Mouse (Mus musculus): ENCODE measurements around the gene Pde11a. TPM values are rescaled to one million over a fixed set of nuclear protein-coding genes. Genes with fewer than 3 reads are reported as not detected.
A peak's percentile ranks its signal among the peaks of the same experiment; 100 is the strongest.

Gene Pde11a
- polyA plus RNA-seq (2012; rRNA removed) = 0.03 and 0.07 TPM in 2 replicates

- DNase-seq (ENCODE audit: low spot score) = no peak
Observed at GRCm38 (mm10) chr2:76338215-76339156, at the start of gene Pde11a. Gene Pde11a (minus strand): TSS chr2:76338774.

DNA sequence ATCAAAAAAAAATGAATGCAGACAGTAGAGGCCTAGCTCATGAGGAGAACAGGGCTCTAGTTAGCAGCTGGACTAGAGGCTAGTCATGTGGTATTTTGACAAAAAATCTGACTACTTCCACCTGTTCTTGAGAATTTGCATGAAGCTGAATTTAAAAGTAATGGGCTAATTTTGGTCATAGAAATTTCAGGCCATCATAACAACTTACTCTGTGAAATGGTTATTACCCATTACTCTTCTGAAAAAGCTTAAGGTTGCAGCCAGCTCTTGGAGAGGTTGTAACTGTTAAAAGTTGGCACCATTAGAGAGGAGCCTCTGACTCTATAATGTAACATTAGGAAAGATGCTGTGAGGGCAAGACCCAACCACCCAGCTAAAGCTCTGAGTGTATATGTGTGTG lies 48.0 kb upstream of the Pde11a start:
- no peak for DNase-seq (ENCODE audit: low spot score)

DNA sequence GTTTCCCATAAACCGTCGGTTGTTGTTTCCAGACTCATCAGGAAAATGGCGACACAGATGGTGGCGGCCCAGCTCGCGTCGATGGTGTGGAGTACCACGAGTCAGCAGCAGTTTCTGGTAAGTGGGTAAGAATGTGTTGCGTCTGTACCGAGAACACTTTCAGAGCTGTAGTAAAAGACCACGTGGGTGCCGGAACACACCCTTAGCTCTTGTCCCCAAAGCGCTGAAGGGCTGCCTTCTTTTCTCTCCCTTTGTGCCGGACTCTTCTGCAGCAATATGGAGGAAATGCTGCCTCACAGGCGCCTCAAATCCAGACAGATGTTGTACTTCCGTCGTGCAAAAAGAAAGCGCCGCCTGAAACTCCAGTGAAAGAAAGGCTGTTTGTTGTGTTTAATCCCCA lies 40.1 kb upstream of the Pde11a start:
- DNase-seq (ENCODE audit: low spot score) = no peak

- DNase-seq (ENCODE audit: low spot score) = no peak
Observed at GRCm38 (mm10) chr2:76374544-76375206, 36.1 kb upstream of the Pde11a start.

DNA sequence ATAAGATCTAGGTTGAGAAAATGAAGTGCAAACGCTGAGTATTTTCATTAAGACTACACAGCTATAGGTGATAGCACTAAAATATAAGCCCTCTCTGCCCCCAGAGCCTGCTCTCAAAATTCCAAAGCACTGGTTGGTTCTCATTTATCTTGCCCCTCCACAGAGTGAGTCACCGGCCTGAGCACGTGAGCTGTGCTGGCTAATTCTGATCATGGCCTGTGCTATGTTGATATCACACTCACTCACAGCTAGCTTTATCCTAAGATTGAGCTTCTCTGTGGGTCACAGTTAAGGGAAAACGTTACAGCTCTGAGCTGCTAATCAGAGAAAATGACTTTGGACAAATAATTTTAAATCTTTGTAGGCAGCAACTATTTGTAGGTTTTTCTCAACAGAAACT lies 33.7 kb upstream of the Pde11a start:
- no peak for DNase-seq (ENCODE audit: low spot score)

DNA sequence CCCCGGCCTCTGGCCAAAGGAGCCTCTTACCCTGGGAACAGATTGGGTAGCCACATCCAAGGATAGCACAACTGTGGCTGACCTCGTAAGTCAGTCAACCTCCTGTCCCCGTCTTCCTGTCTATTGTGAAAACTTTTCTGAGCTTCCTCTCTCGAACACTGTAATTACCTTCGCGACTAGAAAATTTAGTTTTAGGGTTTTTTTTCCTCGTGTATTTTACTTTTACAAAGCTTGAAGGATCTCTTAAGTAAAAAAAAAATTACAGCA lies 32.0 kb upstream of the Pde11a start:
- no peak for DNase-seq (ENCODE audit: low spot score)

DNA sequence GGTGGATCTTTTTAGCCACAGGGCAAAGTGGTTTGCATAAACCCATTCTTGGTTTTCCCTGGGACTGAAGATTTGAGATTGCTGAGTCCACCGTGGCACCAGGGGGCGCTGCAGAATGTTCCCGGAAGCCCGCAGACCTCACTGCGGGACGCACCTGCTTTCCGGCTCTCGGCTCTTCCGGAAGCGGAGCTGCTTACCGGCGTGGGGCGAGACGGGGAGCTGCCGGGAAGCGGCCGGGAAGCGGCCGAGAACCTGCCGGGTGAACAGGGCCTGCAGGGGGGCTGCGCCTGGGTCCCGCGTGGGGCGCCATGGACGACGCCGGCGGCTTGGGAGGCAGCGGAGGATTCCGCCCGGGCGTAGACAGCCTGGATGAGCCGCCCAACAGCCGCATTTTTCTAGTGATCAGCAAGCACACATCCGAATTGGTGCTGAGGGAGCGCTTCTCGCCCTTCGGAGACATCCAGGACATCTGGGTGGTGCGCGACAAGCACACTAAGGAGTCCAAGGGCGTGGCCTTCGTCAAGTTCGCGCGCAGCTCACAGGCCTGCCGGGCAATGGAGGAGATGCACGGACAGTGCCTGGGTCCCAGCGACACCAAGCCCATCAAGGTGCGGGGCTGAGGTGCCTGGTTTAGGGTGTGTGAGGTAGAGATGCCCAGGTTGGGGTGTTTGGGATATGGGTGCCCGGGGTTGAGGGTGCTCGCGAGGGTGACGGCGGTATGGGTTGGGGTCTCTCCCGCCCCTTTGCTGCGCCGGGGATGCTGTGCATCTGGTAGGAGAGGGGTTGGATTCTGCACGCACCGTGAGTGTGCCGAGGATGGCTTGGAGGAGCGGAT lies 31.5 kb upstream of the Pde11a start, which contains the start of gene Rbm45:
Rbm45 (plus strand) TSS at position 164 of the 835 bp plus-strand sequence.
- DNase-seq (ENCODE audit: low spot score) = peak; percentile 81

DNA sequence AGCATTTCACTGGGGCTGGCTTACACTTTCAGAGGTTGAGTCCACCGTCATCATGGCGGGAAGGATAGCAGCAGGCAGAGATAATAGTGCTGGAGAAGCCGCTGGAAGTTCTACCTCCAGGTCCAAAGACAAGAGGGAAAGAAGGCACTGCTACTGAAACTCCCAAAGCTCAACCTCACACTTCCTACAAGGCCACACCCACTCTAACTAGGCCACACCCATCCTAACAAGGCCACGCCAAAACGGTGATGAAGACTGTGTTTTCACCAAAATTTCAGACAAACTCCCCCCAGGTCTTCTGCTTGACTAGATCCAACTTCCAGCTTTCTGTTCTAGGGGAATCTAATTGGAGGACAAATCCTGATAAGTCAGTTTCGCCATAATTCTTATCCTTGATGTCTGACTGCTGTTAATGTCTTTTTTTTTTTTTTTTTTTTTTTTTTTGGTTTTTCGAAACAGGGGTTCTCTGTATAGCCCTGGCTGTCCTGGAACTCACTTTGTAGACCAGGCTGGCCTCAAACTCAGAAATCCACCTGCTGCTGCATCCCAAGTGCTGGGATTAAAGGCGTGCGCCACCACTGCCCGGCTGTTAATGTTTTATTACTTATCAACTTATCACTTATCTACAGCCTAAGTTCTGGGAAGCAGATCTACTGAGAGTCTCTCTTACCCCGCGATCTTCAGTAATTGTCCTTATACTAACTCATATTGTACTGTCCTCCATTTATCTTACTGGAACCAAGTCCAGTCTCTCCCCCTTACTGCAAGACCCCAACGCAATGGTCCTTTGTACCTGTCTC lies 30.5 kb upstream of the Pde11a start:
- no peak for DNase-seq (ENCODE audit: low spot score)

DNA sequence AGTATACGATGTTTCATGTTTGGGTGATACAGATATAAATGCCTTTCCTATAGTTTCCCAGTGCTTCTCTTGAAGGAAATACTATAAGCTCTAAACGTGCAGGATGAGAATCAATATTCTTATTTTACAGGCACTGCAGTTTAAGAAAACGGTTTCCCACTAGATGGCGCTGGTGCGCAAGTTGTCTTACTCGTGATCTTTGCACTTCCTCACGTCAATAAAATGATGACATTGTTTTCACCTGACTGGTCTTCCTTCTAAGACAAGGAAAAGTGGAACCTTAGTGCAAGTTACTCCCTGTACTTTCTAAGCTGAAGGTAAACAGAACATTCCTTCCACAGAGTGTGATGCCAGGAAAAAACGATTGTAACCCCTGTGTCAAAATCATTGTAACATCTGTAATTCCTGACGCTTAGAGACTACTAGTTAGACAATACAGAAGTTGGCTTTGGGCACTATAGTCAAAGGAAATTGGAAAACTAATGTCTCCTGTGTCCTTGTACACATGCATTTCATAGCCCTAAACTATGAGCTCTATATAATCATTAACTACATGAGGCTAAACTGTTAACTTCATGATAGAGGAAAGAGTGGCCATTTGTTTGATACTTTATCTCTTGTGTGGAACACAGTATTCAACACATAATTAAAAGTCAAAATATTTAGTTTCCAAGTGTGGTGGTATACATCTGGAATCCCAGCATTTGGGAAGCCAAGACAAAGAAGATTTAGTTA lies 28.8 kb upstream of the Pde11a start:
- DNase-seq (ENCODE audit: low spot score) = peak; percentile 52

DNA sequence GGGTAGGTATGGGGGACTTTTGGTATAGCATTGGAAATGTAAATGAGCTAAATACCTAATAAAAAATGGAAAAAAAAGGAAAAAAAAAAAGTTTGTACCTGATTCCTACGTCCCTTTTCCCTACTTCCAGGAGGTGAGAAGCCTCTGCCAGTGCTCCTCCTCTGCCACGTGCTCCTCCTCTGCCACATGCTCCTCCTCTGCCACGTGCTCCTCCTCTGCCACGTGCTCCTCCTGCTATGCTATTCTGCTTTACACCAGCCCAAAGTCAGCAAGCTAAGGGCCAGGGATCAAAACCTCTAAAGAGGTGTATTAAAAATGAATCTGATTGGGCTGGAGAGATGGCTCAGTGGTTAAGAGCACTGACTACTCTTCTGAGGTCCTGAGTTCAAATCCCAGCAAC lies 27.2 kb upstream of the Pde11a start:
- no peak for DNase-seq (ENCODE audit: low spot score)

DNA sequence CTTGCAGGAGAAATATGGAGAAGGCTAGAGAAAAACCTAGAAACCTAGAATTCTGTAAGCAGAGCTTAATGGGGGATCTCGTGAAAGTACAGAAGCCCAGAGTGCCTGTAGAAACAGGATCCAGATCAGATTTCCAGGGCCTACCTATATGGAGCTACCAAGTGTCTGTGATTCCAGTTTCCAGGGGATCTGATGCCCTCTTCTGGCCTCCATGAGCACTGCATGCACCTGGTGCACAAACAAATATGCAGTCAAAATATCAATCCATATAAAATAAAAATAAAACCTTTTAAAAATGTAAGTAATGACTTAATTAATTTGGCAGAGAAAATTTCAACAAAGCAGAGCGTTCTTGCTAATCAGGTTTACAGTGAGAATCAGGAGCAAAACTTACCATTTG lies 23.5 kb upstream of the Pde11a start:
- no peak for DNase-seq (ENCODE audit: low spot score)

DNA sequence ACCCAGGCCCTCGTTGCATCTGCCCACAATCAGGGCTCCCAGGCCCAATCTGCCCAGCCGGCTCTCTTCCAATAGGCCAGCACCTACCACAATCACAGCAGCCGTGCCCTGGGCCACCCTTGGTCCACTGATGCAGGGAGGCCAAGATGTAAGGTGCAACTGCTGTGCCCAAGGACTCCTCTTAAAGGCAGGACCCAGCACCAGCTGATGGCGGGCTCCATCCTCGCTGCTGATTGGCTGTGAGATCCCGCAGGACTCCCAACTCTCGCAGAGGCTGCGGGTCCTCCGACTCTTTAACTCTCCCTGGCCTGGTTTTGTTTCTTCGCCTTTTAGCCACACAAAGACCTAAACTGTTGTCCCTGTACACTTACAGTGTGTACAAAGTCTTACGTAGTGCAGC lies 21.7 kb upstream of the Pde11a start, which contains the start of gene Cyct:
Cyct (minus strand) TSS at position 225 of the 400 bp plus-strand sequence.
- DNase-seq (ENCODE audit: low spot score) = no peak

GRCm38 (mm10) chr2:76347839-76348238 lies 9.3 kb upstream of the Pde11a start:
- no peak for DNase-seq (ENCODE audit: low spot score)

DNA sequence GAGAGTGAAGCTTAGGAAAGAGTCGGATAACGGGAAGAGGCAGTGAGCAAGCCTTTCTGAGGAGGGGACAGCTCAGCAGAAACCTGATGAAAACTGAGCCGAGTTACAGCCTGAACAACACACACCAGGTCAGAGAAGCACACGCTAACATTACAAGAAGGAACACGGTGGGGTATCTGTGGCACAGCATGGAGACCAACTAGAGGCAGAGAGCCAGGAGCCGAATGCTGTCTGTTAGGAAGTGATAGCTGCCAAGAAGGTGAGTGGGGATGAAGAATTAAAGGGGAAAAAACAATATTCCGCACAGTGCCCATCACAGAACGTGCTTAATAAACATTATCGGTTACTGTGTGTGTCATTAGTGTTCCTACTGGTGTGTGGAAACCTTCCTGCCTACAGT lies 3.6 kb upstream of the Pde11a start:
- DNase-seq (ENCODE audit: low spot score) = no peak

- DNase-seq (ENCODE audit: low spot score) = no peak
Observed at GRCm38 (mm10) chr2:76334596-76334995, 4.0 kb downstream of the Pde11a start.

DNA sequence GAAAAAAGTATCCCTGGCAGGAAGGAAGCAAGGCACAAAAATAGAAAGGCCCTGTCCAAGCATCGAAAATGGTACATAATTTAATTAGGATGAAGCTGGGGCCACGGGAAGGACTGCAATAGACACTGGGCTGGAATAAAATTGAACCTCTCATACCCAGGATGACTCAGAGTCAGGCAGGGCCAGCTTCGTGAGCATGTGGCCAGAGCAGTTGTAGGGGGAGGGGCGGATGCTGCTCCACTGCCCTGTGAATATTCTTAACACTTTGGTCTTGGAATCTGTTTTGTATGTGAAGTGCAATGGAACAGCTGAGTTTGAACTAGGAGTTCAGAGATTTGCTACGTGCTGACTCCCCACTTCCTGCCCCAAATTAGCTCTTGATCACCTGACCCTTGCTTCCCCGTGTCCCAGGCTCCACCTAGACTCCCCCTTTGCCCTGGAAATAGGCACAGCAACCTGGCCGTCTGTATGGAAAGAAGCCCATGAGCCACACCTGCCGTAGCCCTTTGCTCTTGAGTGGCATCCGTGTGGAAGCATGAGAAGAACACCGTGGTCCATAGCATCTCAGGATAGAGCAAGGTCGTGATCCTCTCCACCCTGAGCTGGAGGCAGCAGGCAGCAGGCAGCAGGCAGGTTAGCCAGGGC lies 6.3 kb downstream of the Pde11a start:
- no peak for DNase-seq (ENCODE audit: low spot score)

DNA sequence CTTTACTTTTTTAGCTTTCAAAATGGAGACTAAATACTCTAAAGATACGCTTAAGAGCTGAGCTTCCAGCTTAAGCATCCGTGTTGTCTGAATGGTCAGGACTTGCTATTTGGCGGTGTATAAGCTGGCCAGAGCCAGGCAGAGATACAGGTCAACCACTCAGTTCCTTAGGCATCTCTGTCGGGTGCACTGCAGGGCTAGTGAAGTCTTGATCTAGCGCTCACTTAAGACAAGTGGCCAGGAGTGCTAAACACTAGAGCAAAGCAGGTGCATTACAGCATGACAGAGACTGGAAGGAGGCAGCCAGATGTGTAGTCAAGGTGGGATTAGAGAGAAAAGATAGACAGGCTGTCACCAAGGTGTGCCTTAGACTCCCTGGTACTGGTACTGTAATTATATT lies 8.5 kb downstream of the Pde11a start:
- DNase-seq (ENCODE audit: low spot score) = no peak

DNA sequence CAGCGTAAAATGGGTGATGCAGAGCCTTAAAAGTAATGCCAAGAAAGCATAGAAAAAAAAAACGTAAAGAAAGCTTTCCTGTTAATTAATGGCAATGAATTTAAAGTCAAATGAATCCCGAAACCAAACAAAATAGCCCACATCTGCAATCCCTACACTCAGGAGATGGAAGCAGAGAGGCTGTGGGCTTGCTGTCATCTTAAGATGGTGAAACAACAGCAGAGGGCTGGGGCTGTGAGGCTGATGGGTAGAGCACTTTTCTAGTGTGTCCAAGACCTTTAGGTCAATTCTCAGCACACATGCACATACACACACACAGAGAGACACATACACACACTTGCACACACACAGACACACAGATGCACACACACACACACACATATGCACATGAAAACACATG lies 12.4 kb downstream of the Pde11a start:
- DNase-seq (ENCODE audit: low spot score) = no peak

- DNase-seq (ENCODE audit: low spot score) = no peak
Observed at GRCm38 (mm10) chr2:76324463-76324862, 14.1 kb downstream of the Pde11a start.

DNA sequence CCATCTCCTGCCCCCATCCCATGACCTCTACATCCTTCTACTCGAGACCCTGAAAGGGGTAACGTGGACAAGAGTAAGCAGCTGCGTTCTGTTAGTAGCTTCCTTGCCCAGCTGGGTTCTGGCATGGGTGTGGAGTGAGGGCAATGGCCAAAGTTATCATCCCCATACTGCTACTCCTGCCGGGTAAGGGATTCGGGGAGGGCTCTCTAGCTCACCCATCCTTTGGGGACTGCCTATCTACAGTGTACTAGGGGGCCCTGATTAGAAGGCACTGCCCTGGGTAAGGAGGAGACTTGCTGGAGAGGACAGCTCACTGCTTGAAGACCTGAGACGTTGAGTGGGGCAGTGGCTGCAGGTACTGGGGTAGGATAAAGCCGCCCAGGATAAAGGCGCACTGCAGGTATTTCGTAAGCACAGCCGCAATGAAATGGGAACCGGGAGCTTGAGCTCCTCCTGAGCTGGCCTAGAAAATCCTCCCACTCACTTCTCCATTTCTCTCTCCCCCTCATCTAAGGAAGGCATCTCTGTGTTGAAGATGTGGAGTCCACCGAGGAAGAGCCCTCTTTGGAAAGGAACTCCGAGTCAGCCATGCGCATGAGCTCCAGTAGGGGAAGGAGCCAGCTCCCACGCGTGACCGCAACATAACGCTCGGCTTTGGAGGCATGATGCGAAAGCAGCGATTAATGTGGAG lies 15.2 kb downstream of the Pde11a start:
- DNase-seq (ENCODE audit: low spot score) = no peak
